Mouse (Mus musculus) CH12.LX (cell line): Measurements from ENCODE around the gene Cnksr1. TPM values are rescaled to one million over a fixed set of nuclear protein-coding genes. Genes with fewer than 3 reads are reported as not detected.

ENCODE experiments used
- DNase-seq: peaks from one replicate; pipeline ENCODE4 v3.0.0-alpha.2; 2013; ENCODE audit errors: extremely low read depth
- H3K27ac ChIP-seq: 2 replicates; pipeline ENCODE4 v1.5.1; 2012; ENCODE audit warnings: low read depth, mild to moderate bottlenecking, control low read depth, moderate library complexity; ENCODE audit not compliant: insufficient read depth
- H3K27me3 ChIP-seq: replicated peaks from 2 replicates; pipeline ENCODE3; 2012; ENCODE audit warnings: inconsistent platforms
- H3K36me3 ChIP-seq, 2 experiments: replicated peaks in 1 of 2; 2 replicates each; pipeline versions ENCODE3 to v1.6.1; 2012; ENCODE audit warnings: inconsistent platforms in 1 of 2, low read length in 1 of 2, mild to moderate bottlenecking in 1 of 2, mixed read lengths in 1 of 2, moderate library complexity in 1 of 2; ENCODE audit not compliant: control insufficient read depth in 1 of 2, insufficient read depth in 1 of 2
- H3K4me1 ChIP-seq, 2 experiments: 2 replicates each; pipeline ENCODE4 v1.6.1; 2012; ENCODE audit warnings: inconsistent platforms in 1 of 2, moderate library complexity in 1 of 2; ENCODE audit not compliant: insufficient read depth in 2 of 2, control insufficient read depth in 1 of 2
- H3K4me2 ChIP-seq: 2 replicates; pipeline ENCODE4 v1.6.1; 2012; ENCODE audit warnings: low read depth, mild to moderate bottlenecking, control low read depth; ENCODE audit not compliant: poor library complexity, insufficient read depth, severe bottlenecking
- H3K4me3 ChIP-seq, 3 experiments: fragments of 150-350 bp in 1 of 3; sonication (generic) in 1 of 3; replicated peaks in 1 of 3; 2 replicates each; pipeline versions ENCODE3 to v1.5.1; 2011 to 2012; ENCODE audit warnings: low read depth in 2 of 3, low read length in 2 of 3, mild to moderate bottlenecking in 2 of 3, moderate library complexity in 2 of 3, control low read depth in 1 of 3, improper control_type of control experiment in 1 of 3, inconsistent platforms in 1 of 3, mixed read lengths in 1 of 3; ENCODE audit not compliant: poor library complexity in 1 of 3
- H3K79me2 ChIP-seq: replicated peaks from 2 replicates; pipeline ENCODE4 v1.6.1; 2012; ENCODE audit warnings: mild to moderate bottlenecking, moderate library complexity; ENCODE audit not compliant: control insufficient read depth, poor library complexity, insufficient read depth, severe bottlenecking; ENCODE audit errors: extremely low read depth
- H3K9ac ChIP-seq: 2 replicates; pipeline ENCODE4 v1.6.1; 2012; ENCODE audit warnings: low read depth, mild to moderate bottlenecking, control low read depth, moderate library complexity; ENCODE audit not compliant: insufficient read depth
- H3K9me3 ChIP-seq: replicated peaks from 2 replicates; pipeline ENCODE3; 2012; ENCODE audit warnings: low read length, inconsistent platforms, mixed read lengths
- CHD2 ChIP-seq: IDR thresholded peaks from 2 replicates; pipeline ENCODE4 v1.6.1; 2011; ENCODE audit warnings: low read length, improper control_type of control experiment
- E2F4 ChIP-seq: IDR thresholded peaks from 2 replicates; pipeline ENCODE4 v1.6.1; 2011; ENCODE audit warnings: low read depth, low read length, improper control_type of control experiment; ENCODE audit not compliant: insufficient replicate concordance
- EP300 ChIP-seq: IDR thresholded peaks from 2 replicates; pipeline ENCODE4 v1.6.1; 2011; ENCODE audit warnings: low read length, improper control_type of control experiment
- HCFC1 ChIP-seq: IDR thresholded peaks from 2 replicates; pipeline ENCODE4 v1.6.1; 2012; ENCODE audit warnings: low read depth, mild to moderate bottlenecking, inconsistent platforms, low read length, improper control_type of control experiment
- IRF4 ChIP-seq: IDR thresholded peaks from 2 replicates; pipeline ENCODE4 v1.6.1; 2014; ENCODE audit warnings: low read depth, mild to moderate bottlenecking, inconsistent platforms, low read length, improper control_type of control experiment
- JUND ChIP-seq: conservative IDR thresholded peaks from 2 replicates; pipeline ENCODE4 v1.6.1; 2011; ENCODE audit warnings: low read depth, low read length, improper control_type of control experiment
- PAX5 ChIP-seq: IDR thresholded peaks from 2 replicates; pipeline ENCODE4 v1.6.1; 2012; ENCODE audit warnings: low read length, inconsistent platforms, mixed read lengths
- POLR2A ChIP-seq: IDR thresholded peaks from 2 replicates; pipeline ENCODE4 v1.6.1; 2011; ENCODE audit warnings: low read depth, mild to moderate bottlenecking, improper control_type of control experiment, low read length
- SIN3A ChIP-seq: IDR thresholded peaks from 2 replicates; pipeline ENCODE4 v1.6.1; 2012; ENCODE audit warnings: low read length, improper control_type of control experiment, inconsistent platforms
- SMC3 ChIP-seq: IDR thresholded peaks from 2 replicates; pipeline ENCODE4 v1.6.1; 2011; ENCODE audit warnings: low read depth, low read length, improper control_type of control experiment
- UBTF ChIP-seq: IDR thresholded peaks from 2 replicates; pipeline ENCODE4 v1.6.1; 2012; ENCODE audit warnings: low read depth, mild to moderate bottlenecking, inconsistent platforms, low read length, improper control_type of control experiment, moderate library complexity
- USF1 ChIP-seq: IDR thresholded peaks from 2 replicates; pipeline ENCODE4 v1.6.1; 2014; ENCODE audit warnings: low read depth, mild to moderate bottlenecking, inconsistent platforms, low read length, improper control_type of control experiment
- ZKSCAN1 ChIP-seq: IDR thresholded peaks from 2 replicates; pipeline ENCODE4 v1.6.1; 2012; ENCODE audit warnings: low read depth, inconsistent platforms, low read length, improper control_type of control experiment, borderline replicate concordance
- dilution Hi-C: fragments of 300-500 bp; cut with MboI; formaldehyde crosslinking; loops from 2 replicates; pipeline ENCODE4 v1.14.3; 2020; ENCODE audit warnings: low sequenced_read_pairs; ENCODE audit not compliant: extremely low pct_unique_long_range_greater_than_20kb, extremely low pct_ligation_motif_present
- in situ Hi-C: fragments of 300-500 bp; cut with MboI; formaldehyde crosslinking; loops from 3 replicates; pipeline ENCODE4 v1.14.3; 2019; ENCODE audit warnings: low sequenced_read_pairs, low pct_ligation_motif_present, low pct_unique_long_range_greater_than_20kb, mixed read lengths
- polyA plus RNA-seq: library from polyadenylated mRNA; unstranded; fragments of >175 nt; gene quantifications from 2 replicates; pipeline ENCODE4 v1.2.1, GENCODE M21; 2012; ENCODE audit warnings: low read depth; ENCODE audit not compliant: insufficient read length
- total RNA-seq, 2 experiments: library from RNA; depleted of rRNA; stranded (reverse); fragments of 300-350 nt in 1 of 2; fragments of >200 nt in 1 of 2; gene quantifications; 2 replicates each; pipeline ENCODE4 v1.2.3; 2012 to 2014

Cnksr1 gene
- total and polyA plus RNA-seq, 3 experiments: 0.13 to 0.16 TPM; not detected in 1

GRCm38 (mm10) chr4:134251241-134252130 is 13.3 kb upstream of the Cnksr1 start:
- no peak overlapping the region for H3K4me3 ChIP-seq
- H3K36me3 ChIP-seq: no peaks in the 10 kb centered on the region
- H3K9ac ChIP-seq: no peak overlapping the region
- no peak overlapping the region for H3K4me2 ChIP-seq
- dilution Hi-C loops: no loop called here
- peaks cover 83% of the 10 kb centered on the region for H3K27me3 ChIP-seq
- TF ChIP-seq SMC3: no peak
- TF ChIP-seq HCFC1: no peak
- TF ChIP-seq UBTF: no peak
- no peak for TF ChIP-seq IRF4
- no peak for TF ChIP-seq CHD2
- TF ChIP-seq EP300: no peak
- no peak for TF ChIP-seq PAX5
- TF ChIP-seq, all 38 proteins: peak for 0
- no peak overlapping the region for H3K27ac ChIP-seq
- DNase-seq: no peak
- in situ Hi-C loops: loop anchor here (25.0 kb wide), 1 partner anchor 236 kb away; the partner anchor contains the start of gene Paqr7
- H3K4me1 ChIP-seq: peaks cover 3 to 5% of the 10 kb centered on the region in 2 experiments; a peak in 3 of 4 replicates
- no peaks in the 10 kb centered on the region for H3K79me2 ChIP-seq
- H3K9me3 ChIP-seq: peaks cover 12% of the 10 kb centered on the region

GRCm38 (mm10) chr4:134250930-134251240 is 12.7 kb upstream of the Cnksr1 start:
- Histone ChIP-seq H3K4me1 (peaks cover 0 to 9% of the 10 kb centered on the region in 2 experiments; a peak in 1 of 4 replicates), H3K79me2 (no peaks in the 10 kb centered on the region), H3K9me3 (peaks cover 12% of the 10 kb centered on the region)
- DNase-seq: no peak
- dilution Hi-C loops: no loop called here
- no peak for TF ChIP-seq POLR2A
- TF ChIP-seq E2F4: no peak
- TF ChIP-seq SIN3A: no peak
- TF ChIP-seq EP300: no peak
- TF ChIP-seq JUND: no peak
- TF ChIP-seq USF1: no peak
- TF ChIP-seq ZKSCAN1: no peak
- TF ChIP-seq, all 38 proteins: peak for 0
- in situ Hi-C loops: loop anchor here (25.0 kb wide), 1 partner anchor 236 kb away; the partner anchor contains the start of gene Paqr7
- Histone ChIP-seq H3K4me2 (no peak overlapping the region), H3K4me3 (no peak overlapping the region), H3K27ac (no peak overlapping the region), H3K9ac (no peak overlapping the region), H3K27me3 (peaks cover 89% of the 10 kb centered on the region), H3K36me3 (no peaks in the 10 kb centered on the region)
